Mouse (Mus musculus) heart, postnatal 0 days (tissue): Measurements from ENCODE around the gene Rabac1.

Experiments used
- CTCF ChIP-seq: IDR thresholded peaks from 2 replicates; pipeline ENCODE4 v1.5.1; 2016; ENCODE audit warnings: antibody characterized with exemption, control low read depth, low read depth
- EP300 ChIP-seq: IDR thresholded peaks from 2 replicates; pipeline ENCODE4 v1.6.1; 2016; ENCODE audit warnings: antibody characterized with exemption, low read depth

GRCm38 (mm10) chr7:25006586-25007364 lies 34.2 kb upstream of the Rabac1 start:
- no peak for TF ChIP-seq CTCF
- no peak for TF ChIP-seq EP300
